Mouse (Mus musculus) small intestine, adult 2 months (tissue): ENCODE results near the gene Myom1. TPM values are rescaled to one million over a fixed set of nuclear protein-coding genes. Genes with fewer than 3 reads are reported as not detected.

ENCODE experiments used
- H3K27ac ChIP-seq: fragments of 200-500 bp; 2 replicates; pipeline ENCODE4 v1.5.1; 2012; ENCODE audit warnings: low read depth, low read length, control low read depth, inconsistent platforms; ENCODE audit not compliant: insufficient read depth
- H3K27me3 ChIP-seq: fragments of 200-500 bp; 2 replicates; pipeline ENCODE4 v1.6.1; 2012; ENCODE audit warnings: mild to moderate bottlenecking, moderate library complexity, low read length, inconsistent platforms; ENCODE audit not compliant: control insufficient read depth, insufficient read depth
- H3K36me3 ChIP-seq: fragments of 200-500 bp; 2 replicates; pipeline ENCODE4 v1.6.1; 2012; ENCODE audit warnings: mild to moderate bottlenecking, low read length, control low read depth, inconsistent platforms; ENCODE audit not compliant: control insufficient read depth, insufficient read depth
- H3K4me1 ChIP-seq: fragments of 200-500 bp; 2 replicates; pipeline ENCODE4 v1.6.1; 2012; ENCODE audit warnings: low read length, inconsistent platforms, mixed read lengths; ENCODE audit not compliant: control insufficient read depth, insufficient read depth, insufficient read length
- H3K4me3 ChIP-seq: fragments of 200-500 bp; 2 replicates; pipeline ENCODE4 v1.5.1; 2012; ENCODE audit warnings: low read depth, mild to moderate bottlenecking, control low read depth, inconsistent platforms, low read length, moderate library complexity
- CTCF ChIP-seq: fragments of 200-500 bp; IDR thresholded peaks from 2 replicates; pipeline ENCODE4 v1.5.1; 2012; ENCODE audit warnings: low read depth, mild to moderate bottlenecking, control low read depth, inconsistent platforms, low read length, moderate library complexity, mixed read lengths; ENCODE audit not compliant: insufficient replicate concordance, insufficient read length; ENCODE audit errors: extremely low read depth
- POLR2A ChIP-seq: fragments of 200-500 bp; IDR thresholded peaks from 2 replicates; pipeline ENCODE4 v1.6.1; 2012; ENCODE audit warnings: low read depth, mild to moderate bottlenecking, control low read depth, inconsistent platforms, low read length, moderate library complexity
- WGBS: fragments of 180-500 bp; shearing (Covaris S2); methylation state at CpG from one replicate; pipeline ENCODE4 v1.1.7; 2018; 5-methylcytosine and 5-hydroxymethylcytosine counted together
- polyA plus RNA-seq: library from polyadenylated mRNA; depleted of rRNA; stranded (reverse); fragments of >200 nt; gene quantifications from 2 replicates; pipeline ENCODE4 v1.2.3, GENCODE M21; 2012

Gene Myom1
- polyA plus RNA-seq, 1 experiment: 3.1 TPM

GRCm38 (mm10) chr17:71059213-71059612, 56.8 kb downstream of the Myom1 start:
- Histone ChIP-seq H3K36me3 (no peaks in the 10 kb centered on the region), H3K27ac (no peak overlapping the region), H3K27me3 (no peaks in the 10 kb centered on the region), H3K4me1 (no peaks in the 10 kb centered on the region), H3K4me3 (no peak overlapping the region)
- 82% methylated on average over 3 of the region's 3 CpGs for WGBS
- TF ChIP-seq POLR2A: no peak
- no peak for TF ChIP-seq CTCF

GRCm38 (mm10) chr17:71062049-71062560, 59.7 kb downstream of the Myom1 start:
- H3K27me3 ChIP-seq: no peaks in the 10 kb centered on the region
- no peak for TF ChIP-seq CTCF
- no peak for TF ChIP-seq POLR2A
- no peaks in the 10 kb centered on the region for H3K36me3 ChIP-seq
- H3K4me3 ChIP-seq: no peak overlapping the region
- no peak overlapping the region for H3K27ac ChIP-seq
- 73% methylated on average over 5 of the region's 5 CpGs for WGBS
- no peaks in the 10 kb centered on the region for H3K4me1 ChIP-seq

- WGBS: 51% methylated on average over 13 of the region's 13 CpGs
- H3K4me1 ChIP-seq: no peaks in the 10 kb centered on the region
These were observed 60.6 kb downstream of the Myom1 start for GRCm38 (mm10) chr17:71062870-71063602.

DNA sequence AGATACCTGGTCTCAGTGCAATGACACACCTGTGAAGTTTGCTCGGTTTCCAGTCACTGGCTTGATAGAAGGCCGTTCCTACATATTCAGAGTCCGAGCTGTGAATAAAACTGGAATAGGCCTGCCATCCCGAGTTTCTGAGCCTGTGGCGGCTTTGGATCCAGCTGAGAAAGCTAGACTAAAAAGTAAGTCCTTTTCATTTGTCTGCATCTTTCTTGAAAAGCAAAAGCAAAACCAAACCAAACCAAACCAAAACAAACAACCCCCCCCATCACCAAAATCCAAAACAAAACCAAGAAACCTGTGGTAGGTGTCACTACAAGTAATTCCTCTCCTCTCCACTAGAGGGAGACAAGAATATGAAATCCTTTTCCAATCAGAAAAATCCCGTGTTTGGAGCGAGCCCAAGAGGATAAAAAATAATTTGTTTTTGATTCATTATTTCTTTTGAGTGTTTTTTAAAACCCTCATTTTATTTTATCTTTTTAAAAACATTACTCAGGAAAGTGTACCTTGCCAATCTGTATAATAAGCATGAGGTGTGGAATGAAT, 62.1 kb downstream of the Myom1 start:
- TF ChIP-seq POLR2A: no peak
- TF ChIP-seq CTCF: peak; percentile 16; the same call in 1 of the 2 replicates

More at GRCm38 (mm10) chr17:71062870-71063602, 60.6 kb downstream of the Myom1 start:
- H3K27me3 ChIP-seq: no peaks in the 10 kb centered on the region
- no peak overlapping the region for H3K4me3 ChIP-seq
- no peak for TF ChIP-seq POLR2A
- no peak for TF ChIP-seq CTCF
- H3K36me3 ChIP-seq: no peaks in the 10 kb centered on the region
- no peak overlapping the region for H3K27ac ChIP-seq

DNA sequence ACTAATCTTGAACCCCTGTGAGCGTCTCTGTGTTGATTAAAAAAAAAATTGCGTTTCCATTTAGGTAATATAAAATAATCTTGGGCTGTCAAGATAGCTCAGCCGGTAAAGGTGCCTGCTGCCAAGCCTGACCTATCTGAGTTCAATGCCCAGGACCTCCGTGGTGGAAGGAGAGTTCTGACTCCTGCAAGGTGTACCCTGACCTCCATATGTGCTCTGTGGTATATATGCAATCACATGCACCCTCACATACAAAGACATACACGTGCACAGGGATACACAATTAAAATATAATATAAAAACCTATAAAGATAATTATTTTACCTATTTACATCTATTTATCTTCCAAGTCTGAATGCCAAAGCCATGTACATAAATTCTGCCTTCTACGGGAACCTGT, 62.7 kb downstream of the Myom1 start:
- Histone ChIP-seq H3K27ac (no peak overlapping the region), H3K4me1 (no peaks in the 10 kb centered on the region), H3K4me3 (no peak overlapping the region), H3K36me3 (no peaks in the 10 kb centered on the region), H3K27me3 (no peaks in the 10 kb centered on the region)
- no peak for TF ChIP-seq CTCF
- no peak for TF ChIP-seq POLR2A
- WGBS: 69% methylated on average over 6 of the region's 6 CpGs

More for the DNA sequence above, 62.1 kb downstream of the Myom1 start:
- H3K4me1 ChIP-seq: no peaks in the 10 kb centered on the region
- no peak overlapping the region for H3K27ac ChIP-seq
- no peak overlapping the region for H3K4me3 ChIP-seq
- WGBS: 61% methylated on average over 7 of the region's 7 CpGs
- H3K27me3 ChIP-seq: no peaks in the 10 kb centered on the region
- H3K36me3 ChIP-seq: no peaks in the 10 kb centered on the region

DNA sequence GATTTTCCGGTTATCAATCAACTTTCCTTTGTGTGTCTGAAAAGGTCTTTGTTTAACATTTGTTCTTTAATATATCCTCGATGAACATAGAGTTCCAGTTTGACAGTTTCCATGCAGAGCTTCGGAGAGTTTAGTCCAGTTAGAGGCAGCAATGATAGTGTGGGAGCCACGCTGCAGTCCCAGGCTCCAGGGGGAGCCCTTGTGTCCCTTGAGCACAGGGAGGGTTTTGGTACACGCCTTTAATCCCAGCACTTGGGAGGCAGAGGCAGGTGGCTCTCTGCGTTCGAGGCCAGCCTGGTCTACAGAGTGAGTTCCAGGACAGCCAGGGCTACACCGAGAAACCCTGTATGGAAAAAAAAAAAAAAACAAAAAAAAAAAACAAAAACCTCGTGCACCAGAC, 66.7 kb downstream of the Myom1 start:
- WGBS: 80% methylated on average over 9 of the region's 9 CpGs
- no peak for TF ChIP-seq CTCF

GRCm38 (mm10) chr17:71071958-71072357, 69.5 kb downstream of the Myom1 start:
- no peak overlapping the region for H3K27ac ChIP-seq
- no peaks in the 10 kb centered on the region for H3K4me1 ChIP-seq
- WGBS: 91% methylated on average over 10 of the region's 10 CpGs
- TF ChIP-seq POLR2A (no peak), CTCF (no peak)
- H3K36me3 ChIP-seq: no peaks in the 10 kb centered on the region
- no peak overlapping the region for H3K4me3 ChIP-seq
- H3K27me3 ChIP-seq: no peaks in the 10 kb centered on the region

More for the DNA sequence above, 66.7 kb downstream of the Myom1 start:
- H3K4me1 ChIP-seq: no peaks in the 10 kb centered on the region
- no peak overlapping the region for H3K27ac ChIP-seq
- no peaks in the 10 kb centered on the region for H3K27me3 ChIP-seq
- no peaks in the 10 kb centered on the region for H3K36me3 ChIP-seq
- no peak overlapping the region for H3K4me3 ChIP-seq
